Mouse (Mus musculus) C2C12 (cell line): Measurements from ENCODE around the gene Csrp1. TPM values are rescaled to one million over a fixed set of nuclear protein-coding genes. Genes with fewer than 3 reads are reported as not detected.

Source experiments
- H3K27me3 ChIP-seq: one replicate; pipeline ENCODE4 v1.6.1; 2011; ENCODE audit not compliant: control insufficient read depth, insufficient read depth, insufficient read length
- H3K36me3 ChIP-seq: one replicate; pipeline ENCODE4 v1.6.1; 2011; ENCODE audit not compliant: control insufficient read depth, insufficient read depth
- H3K4me3 ChIP-seq: one replicate; pipeline ENCODE4 v1.5.1; 2011; ENCODE audit warnings: mild to moderate bottlenecking, control low read depth; ENCODE audit not compliant: poor library complexity, insufficient read depth, severe bottlenecking
- H3K79me2 ChIP-seq: one replicate; pipeline ENCODE4 v1.6.1; 2011; ENCODE audit not compliant: control insufficient read depth, insufficient read depth
- H3K79me3 ChIP-seq: one replicate; pipeline ENCODE4 v1.6.1; 2011; ENCODE audit warnings: low read depth, control low read depth
- H3ac ChIP-seq: one replicate; pipeline ENCODE3; 2011; ENCODE audit warnings: low read depth; ENCODE audit not compliant: control insufficient read depth, insufficient read length
- CEBPB ChIP-seq: IDR thresholded peaks from one replicate; pipeline ENCODE4 v1.6.1; 2011; ENCODE audit warnings: low read depth, mild to moderate bottlenecking, control low read depth, moderate library complexity
- CTCF ChIP-seq: IDR thresholded peaks from one replicate; pipeline ENCODE4 v1.5.1; 2011; ENCODE audit not compliant: control insufficient read depth, insufficient read depth, insufficient read length
- FOSL1 ChIP-seq: IDR thresholded peaks from one replicate; pipeline ENCODE4 v1.8.0; 2011; ENCODE audit warnings: mild to moderate bottlenecking, low read length; ENCODE audit not compliant: poor library complexity, insufficient read depth, severe bottlenecking
- MAX ChIP-seq: IDR thresholded peaks from one replicate; pipeline ENCODE4 v1.6.1; 2011; ENCODE audit warnings: mild to moderate bottlenecking, control low read depth
- MYOD1 ChIP-seq: IDR thresholded peaks from one replicate; pipeline ENCODE4 v1.6.1; 2011; ENCODE audit warnings: low read depth; ENCODE audit not compliant: control insufficient read depth, insufficient read length
- MYOG ChIP-seq: IDR thresholded peaks from one replicate; pipeline ENCODE4 v1.6.1; 2011; ENCODE audit not compliant: control insufficient read depth, insufficient read length; ENCODE audit errors: extremely low read depth
- USF1 ChIP-seq: IDR thresholded peaks from one replicate; pipeline ENCODE4 v1.6.1; 2011; ENCODE audit warnings: low read depth, mild to moderate bottlenecking, control low read depth, moderate library complexity
- polyA plus RNA-seq: library from polyadenylated mRNA; unstranded; fragments of >200 nt; fragmentation: generic; extraction: Trizol; gene quantifications from one replicate; pipeline ENCODE4 v1.2.1, GENCODE M21; 2012; ENCODE audit warnings: missing spikeins

The Csrp1 gene
- polyA plus RNA-seq, 1 experiment, result 427 TPM

DNA sequence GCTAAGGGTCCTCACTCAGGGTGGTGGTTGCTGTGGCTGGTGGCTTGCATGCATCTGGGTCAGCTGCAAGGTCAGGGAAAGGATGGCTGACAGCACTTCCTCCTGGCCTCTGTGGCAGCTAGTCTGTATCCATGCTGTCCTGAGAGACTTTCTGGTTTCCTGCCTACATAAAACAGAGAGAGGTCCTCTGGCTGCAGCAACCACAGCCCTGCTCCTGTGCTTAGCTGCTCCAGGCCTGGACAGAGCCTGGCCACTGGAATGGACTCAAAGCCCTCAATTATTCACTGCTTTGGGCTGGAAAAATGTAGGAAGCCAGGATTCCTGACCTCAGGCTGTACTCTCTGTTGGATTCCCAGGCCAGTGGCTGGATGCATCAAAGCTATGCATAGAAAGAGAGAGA lies 56.7 kb downstream of the Csrp1 start:
- H3K4me3 ChIP-seq, result no peak overlapping the region
- no peak overlapping the region for H3ac ChIP-seq
- no peak for TF ChIP-seq MYOD1
- TF ChIP-seq CEBPB, result no peak
- no peak for TF ChIP-seq CTCF
- TF ChIP-seq MYOG, result no peak
- no peak for TF ChIP-seq MAX
- TF ChIP-seq USF1, result no peak
- no peak for TF ChIP-seq FOSL1
- H3K27me3 ChIP-seq, result no peaks in the 10 kb centered on the region
- H3K79me2 ChIP-seq, result peaks cover 13% of the 10 kb centered on the region
- H3K79me3 ChIP-seq, result peaks cover 3% of the 10 kb centered on the region
- no peaks in the 10 kb centered on the region for H3K36me3 ChIP-seq

DNA sequence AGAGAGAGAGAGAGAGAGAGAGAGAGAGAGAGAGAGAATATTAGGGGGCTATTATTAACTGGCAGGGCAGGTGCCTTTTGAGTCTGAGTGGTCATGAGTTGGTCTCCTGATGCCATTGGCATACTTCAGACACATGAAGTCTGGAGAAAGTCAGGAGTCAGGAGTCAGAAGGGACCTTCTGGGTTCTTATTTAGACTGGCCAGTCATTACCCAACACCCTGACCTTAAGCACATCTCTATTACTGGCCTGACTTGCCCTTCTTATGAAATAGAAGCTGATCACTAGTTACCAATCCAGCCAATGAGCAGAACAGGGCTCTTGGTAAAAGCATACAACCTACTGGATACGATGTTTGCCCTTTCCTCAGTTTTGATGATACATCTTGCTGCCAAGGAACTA lies 57.2 kb downstream of the Csrp1 start:
- no peak overlapping the region for H3K4me3 ChIP-seq

GRCm38 (mm10) chr1:135778780-135779535 lies 59.1 kb downstream of the Csrp1 start, which contains the start of gene Tnni1:
Gene Tnni1, plus strand, starts transcription at chr1:135779434.
- TF ChIP-seq MYOD1 (peak; percentile 32), FOSL1 (no peak)
- Histone ChIP-seq H3K27me3 (no peaks in the 10 kb centered on the region), H3K36me3 (no peaks in the 10 kb centered on the region), H3ac (peak within 1 kb of the TSS; percentile 31), H3K79me3 (no peaks in the 10 kb centered on the region), H3K4me3 (no peak within 1 kb of the TSS), H3K79me2 (no peaks in the 10 kb centered on the region)

More for the DNA sequence above, 57.2 kb downstream of the Csrp1 start:
- TF ChIP-seq CTCF, result no peak
- TF ChIP-seq MYOD1, result no peak
- TF ChIP-seq MYOG, result no peak
- TF ChIP-seq USF1, result no peak
- no peak for TF ChIP-seq MAX
- no peak for TF ChIP-seq FOSL1
- no peak for TF ChIP-seq CEBPB
- Histone ChIP-seq H3ac (no peak overlapping the region), H3K36me3 (no peaks in the 10 kb centered on the region), H3K79me2 (peaks cover 10% of the 10 kb centered on the region), H3K27me3 (no peaks in the 10 kb centered on the region), H3K79me3 (peaks cover 2% of the 10 kb centered on the region)

DNA sequence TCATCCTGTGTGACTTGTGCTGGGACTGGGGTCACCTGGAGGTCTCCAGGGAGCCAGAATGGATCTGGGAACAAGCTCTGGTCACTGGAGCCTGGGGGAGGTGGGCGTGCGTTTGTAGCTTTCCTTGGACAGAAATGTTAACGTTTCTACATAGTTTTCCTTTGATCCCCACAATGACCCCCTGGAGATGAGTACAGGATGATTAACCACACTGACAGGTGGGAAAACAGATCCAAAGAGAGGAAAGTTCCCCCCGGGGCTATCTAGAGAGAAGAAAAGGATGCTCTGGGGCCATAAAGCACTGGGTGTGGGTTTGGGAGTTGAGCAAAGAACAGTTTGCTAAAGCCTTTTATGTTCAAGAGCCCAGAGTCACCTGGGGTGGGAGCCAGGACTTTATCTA lies 60.8 kb downstream of the Csrp1 start:
- H3K79me2 ChIP-seq, result no peaks in the 10 kb centered on the region
- H3K4me3 ChIP-seq, result no peak overlapping the region
- H3ac ChIP-seq, result no peak overlapping the region
- TF ChIP-seq MYOG (no peak), FOSL1 (no peak), MYOD1 (no peak), MAX (no peak), USF1 (no peak), CTCF (no peak)
- no peaks in the 10 kb centered on the region for H3K27me3 ChIP-seq
- H3K79me3 ChIP-seq, result no peaks in the 10 kb centered on the region
- no peaks in the 10 kb centered on the region for H3K36me3 ChIP-seq

DNA sequence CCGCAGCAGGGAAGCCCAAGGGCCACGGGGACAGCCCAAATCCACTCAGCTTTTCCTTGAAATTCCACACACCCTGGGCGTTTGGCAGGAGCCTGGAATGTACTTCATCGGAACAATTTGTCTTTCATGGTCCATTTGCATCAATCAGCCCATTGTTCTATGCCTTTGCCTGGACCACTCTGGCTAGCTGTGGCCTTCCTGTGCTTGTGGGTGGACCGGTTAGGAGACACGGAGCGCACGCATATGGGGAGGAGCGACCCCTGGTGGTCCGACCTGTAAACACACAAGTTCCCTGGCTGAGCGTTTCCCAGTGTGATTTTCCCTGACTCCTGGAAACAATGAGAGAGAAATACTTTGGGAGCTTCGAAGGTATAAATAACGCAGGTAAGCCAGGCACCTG lies 61.4 kb downstream of the Csrp1 start:
- Histone ChIP-seq H3ac (no peak overlapping the region), H3K27me3 (no peaks in the 10 kb centered on the region), H3K36me3 (no peaks in the 10 kb centered on the region), H3K4me3 (no peak overlapping the region), H3K79me3 (no peaks in the 10 kb centered on the region), H3K79me2 (no peaks in the 10 kb centered on the region)
- TF ChIP-seq USF1, result no peak
- TF ChIP-seq CEBPB, result no peak
- TF ChIP-seq CTCF, result peak; percentile 80

GRCm38 (mm10) chr1:135782816-135783215 lies 63.0 kb downstream of the Csrp1 start:
- Histone ChIP-seq H3K4me3 (no peak overlapping the region), H3K36me3 (no peaks in the 10 kb centered on the region), H3K27me3 (no peaks in the 10 kb centered on the region), H3K79me2 (no peaks in the 10 kb centered on the region), H3ac (no peak overlapping the region), H3K79me3 (no peaks in the 10 kb centered on the region)
- TF ChIP-seq CEBPB, result no peak
- no peak for TF ChIP-seq MAX
- no peak for TF ChIP-seq MYOD1
- no peak for TF ChIP-seq CTCF
- TF ChIP-seq USF1, result no peak
- no peak for TF ChIP-seq FOSL1
- TF ChIP-seq MYOG, result no peak
